Mouse (Mus musculus) natural killer cell, adult 2 months (primary cell): ENCODE measurements at regions not wholly inside any gene's neighbourhood (a gene's known extent, or its start where the extent isn't known, plus 50 kb on each side); places are given as distances from the start of the nearest gene placed in this dataset.

Source experiments
- DNase-seq, 2 experiments: peaks; one replicate each; pipeline ENCODE4 v3.0.0; 2022; ENCODE audit warnings: low spot score in 2 of 2

DNA sequence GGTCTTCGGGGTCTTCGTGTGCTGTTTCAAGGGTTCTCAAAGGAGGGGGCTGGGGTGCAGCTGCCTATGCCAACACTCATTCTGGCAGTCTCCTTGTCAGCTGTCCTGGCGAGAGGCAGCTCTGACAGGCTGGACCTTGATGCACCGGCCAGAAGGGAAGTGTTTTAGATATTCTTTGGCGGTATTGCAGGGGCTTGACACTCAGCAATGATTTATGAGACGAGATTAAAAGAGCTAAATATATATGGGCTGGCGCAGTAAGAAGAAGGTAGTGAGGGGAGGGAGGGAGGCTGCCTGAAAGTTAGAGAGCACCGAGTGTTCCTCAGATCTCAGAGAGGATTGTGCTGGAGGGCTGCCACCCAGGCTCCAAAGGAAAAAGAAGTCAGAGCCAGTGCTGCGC, 50.2 kb upstream of the Pdzd8 start:
- no peak for DNase-seq

DNA sequence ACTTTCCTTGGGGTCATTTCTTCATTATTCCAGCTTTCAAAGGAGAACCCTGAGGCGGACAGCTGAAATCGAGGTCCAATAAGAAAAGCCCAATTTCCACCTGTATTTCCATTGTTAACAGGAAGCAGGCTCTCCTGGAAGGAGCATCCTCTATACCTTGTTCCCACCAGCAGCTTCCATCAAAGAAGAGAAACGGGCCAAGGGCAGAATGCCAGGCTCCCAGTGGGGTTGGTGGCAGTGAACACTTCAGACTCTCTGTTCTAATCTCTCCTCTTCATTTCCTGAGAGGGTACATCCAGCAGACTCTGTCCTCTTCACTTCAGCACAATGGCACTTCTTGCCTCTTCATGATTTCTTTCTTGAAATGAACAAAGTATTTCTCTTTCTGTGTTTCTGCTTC, 50.9 kb upstream of the Pdzd8 start:
- no peak for DNase-seq

DNA sequence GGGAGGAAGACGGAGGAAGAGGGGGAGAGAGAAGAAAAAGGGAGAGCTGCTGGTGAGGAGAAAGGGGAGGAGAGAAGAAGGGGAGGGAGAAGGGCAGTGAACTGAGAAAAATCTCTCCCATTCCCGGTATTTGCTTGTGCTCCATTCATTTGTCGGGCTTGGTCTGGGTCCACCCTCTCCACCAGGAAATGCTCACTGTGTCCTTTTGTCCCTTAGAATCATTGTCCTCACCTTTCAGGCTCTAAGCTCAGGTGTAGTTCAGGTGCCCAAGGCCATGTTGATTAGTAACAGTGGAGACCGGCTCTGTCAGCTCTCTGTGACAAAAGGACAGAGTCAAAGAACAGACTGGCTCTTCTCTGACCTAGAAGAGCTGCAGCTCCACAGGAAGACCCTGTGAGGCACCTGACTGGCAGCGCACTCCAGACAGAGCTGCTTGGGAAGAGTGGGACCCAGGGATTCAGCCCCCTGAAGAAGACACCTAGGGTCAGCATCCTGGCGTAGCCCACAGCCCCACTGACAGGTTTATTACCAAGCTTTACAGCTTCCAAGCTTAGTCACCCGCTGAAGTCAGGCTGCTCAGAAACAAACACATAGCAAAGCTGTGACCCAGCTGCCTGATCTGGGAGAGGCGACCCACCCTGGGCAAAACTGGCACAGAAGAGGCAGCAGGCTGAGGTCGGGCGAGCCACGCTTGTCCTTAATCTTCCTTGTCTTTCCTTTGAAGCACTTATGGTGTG, 54.4 kb upstream of the Pdzd8 start:
- DNase-seq = no peak

DNA sequence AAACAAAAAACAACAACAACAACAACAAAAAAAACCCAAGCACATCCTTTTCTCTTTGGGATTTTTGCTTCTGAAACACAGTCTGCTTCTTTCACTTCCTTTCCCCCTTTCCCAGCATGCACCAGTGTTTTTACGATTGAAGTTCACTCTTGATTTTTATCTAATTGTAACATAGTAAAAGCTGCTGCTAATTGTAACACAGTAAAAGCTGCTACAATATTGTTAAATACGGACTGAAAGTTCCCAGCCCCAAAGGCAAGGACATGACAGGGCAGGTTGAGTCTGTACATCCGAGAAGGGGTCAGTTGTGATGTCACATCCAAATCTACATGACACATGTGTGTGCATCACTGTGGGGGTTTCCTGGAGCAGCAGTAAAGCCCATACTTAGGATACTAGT, 55.7 kb upstream of the Pdzd8 start:
- DNase-seq = no peak

DNA sequence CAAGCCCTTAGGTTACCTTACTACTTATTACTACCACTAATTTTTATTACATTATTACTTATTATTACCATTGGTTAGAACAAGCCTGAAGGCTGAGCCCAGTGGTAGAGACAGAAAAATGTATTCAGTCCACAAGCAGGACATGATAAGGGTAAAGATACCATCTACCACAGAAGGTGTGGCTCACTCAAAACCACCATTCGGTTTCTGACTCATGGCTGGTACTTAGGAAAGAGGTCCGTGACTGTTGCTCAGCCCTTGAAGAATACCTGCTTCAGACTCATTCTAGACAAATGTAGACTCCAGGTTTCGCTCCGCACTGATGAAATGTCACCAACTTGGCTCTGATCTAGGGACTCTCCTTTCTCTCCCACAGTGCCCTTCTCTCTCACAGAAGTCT, 56.1 kb upstream of the Emx2 start:
- peak; percentile 9 to 25 for DNase-seq

DNA sequence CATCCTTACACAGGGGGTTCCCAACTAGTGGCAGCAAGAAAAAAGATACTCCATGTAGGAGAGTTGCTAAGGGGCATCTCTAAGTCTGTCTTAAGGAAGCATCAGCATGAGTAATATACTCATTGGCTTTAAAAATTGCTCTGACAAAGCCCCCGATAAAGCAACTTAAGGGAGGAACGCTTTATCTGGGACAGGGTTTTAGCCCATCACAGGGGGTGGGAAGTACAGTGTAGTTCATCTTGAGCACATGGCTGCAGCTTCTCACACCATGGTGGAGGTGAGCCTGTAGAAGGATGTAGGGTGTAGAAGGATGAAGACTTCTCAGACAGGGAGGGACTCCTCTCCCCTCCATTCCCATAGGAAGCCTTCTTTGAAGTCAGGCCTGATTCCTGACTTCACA, 54.1 kb upstream of the Emx2 start:
- DNase-seq = no peak

DNA sequence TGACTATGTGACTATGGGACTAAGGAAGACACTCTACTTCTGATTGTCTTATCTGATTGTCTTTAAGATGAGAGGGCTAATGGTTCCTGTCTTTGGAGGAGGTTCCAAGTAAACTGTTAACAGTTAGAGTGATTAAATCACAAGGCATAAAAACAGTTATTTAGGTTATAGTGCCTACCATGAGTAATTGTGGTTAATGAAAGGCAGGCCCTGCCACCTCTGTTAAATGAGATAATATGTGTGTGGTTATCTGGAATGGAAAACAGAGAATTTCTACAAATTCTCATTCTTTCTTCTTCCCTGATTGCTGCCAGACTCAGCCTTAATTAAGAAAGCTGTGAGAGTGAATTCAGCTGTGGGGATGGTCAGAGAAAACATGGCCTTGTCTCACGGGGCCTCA, 53.4 kb upstream of the Emx2 start:
- no peak for DNase-seq

DNA sequence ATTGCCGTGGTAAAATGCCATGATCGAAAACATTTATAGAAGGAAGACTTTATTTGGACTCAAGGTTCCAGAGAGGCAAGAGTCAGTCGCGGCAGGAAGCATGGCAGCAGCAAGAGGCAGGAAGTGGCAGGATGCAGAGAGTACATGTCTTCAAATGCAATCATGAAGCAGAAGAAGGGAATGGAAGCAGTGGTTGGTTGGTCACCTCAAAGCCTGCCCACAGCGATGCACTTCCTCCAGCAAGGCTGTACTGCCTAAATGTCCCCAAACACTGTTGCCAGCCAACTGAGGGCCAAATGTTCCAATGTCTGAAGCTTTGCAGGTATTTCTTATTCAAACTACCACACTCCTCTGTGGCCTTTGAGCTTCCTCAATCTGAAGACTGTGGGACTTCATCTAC, 52.6 kb upstream of the Emx2 start:
- no peak for DNase-seq

DNA sequence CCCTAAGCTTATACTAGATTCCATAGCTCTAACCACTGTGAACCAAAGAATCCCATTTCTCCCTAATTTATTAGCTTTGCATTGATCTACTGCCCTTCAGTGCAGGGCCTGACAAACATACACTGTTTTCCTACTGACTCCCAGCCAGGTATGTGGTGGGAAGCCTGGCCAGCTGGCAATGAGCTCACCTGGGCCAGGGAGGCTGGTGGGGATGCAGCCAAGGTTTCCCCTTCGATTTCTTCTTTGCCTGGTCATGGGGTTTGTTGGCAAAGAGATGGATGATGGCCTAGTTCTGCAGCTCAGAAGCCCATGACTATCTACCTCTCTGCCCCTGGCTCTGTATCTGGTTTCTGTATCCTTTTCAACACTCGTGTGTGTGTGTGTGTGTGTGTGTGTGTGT, 50.1 kb upstream of the Emx2 start:
- no peak for DNase-seq
